Mouse (Mus musculus): ENCODE measurements at regions not wholly inside any gene's neighbourhood (a gene's known extent, or its start where the extent isn't known, plus 50 kb on each side); places are given as distances from the start of the nearest gene placed in this dataset.
A peak's percentile ranks its signal among the peaks of the same experiment; 100 is the strongest.

DNA sequence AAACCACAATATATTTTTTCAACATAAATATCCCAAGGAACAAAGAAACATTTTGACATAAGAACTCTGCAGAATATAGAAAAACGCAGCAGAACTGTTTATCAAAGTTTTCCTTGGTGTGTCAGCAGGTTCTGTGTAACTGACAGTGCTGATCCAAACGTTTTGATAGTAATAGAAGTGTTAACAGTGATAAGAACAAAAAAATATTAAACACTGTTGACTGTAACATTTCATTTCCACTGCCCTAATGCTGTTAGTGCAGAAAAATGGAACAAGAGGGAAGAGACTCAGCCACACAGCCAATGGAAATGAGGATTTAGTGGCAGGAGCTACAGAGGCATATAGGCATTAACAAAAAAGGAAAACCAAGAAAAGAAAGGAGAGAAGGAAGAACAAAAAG, 1084.9 kb upstream of the Cited2 start:
- TF ChIP-seq CTCF (IDR thresholded peaks at IDR 0.05; ENCODE audit: low read depth) (no peak), EP300 (IDR thresholded peaks at IDR 0.05; ENCODE audit: low read depth) (peak; percentile 57)

Measured in liver, embryonic 14.5 days (tissue).